Mouse (Mus musculus): Measurements from ENCODE around the gene Lce1e.
"Not testable (repeated sequence)": the region's sequence is repeated elsewhere in the genome, so short reads cannot be mapped to it uniquely, and the experiment has no call there.

The Lce1e gene

DNA sequence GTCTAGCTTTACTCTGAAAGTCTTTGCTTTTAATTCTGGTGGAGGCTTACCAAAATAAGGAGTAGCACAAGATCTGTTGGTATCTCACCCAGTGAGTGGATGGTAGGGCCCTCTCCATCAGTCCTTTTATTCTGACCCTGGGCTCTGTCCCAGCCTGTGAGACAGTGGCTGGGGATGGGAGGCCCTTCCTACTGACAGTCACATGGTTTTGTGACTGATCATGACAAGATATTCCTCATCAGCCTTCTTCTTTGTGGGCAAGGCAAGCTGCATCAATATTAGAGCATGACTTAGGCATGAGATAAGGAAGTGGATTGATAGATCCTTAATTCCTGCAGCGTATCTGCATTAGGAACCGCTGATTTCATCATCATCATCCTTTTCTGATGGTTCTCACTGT is at the start of gene Lce1e:
Gene Lce1e, minus strand, starts transcription at position 101 of the 400 bp plus-strand sequence.
- no peak for DNase-seq (ENCODE audit: low read depth, low spot score)

DNA sequence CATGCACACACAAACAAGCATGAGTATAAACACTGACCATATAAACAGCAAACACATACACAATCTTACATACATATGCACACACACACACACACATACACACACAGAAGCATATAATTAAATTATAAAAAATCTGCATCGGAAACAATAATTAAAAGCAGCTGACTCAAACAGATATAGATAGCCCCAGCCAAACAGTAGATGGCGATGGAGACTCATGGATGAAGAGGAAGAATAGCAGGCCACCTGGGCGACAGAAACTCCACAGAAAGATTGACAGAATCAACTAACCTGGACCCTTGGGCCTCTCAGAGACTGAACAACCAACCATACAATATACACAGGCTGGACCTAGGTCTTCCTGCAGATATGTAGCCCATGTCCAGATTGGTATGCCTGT is 44.3 kb upstream of the Lce1e start:
- no peak for DNase-seq (ENCODE audit: low read depth, low spot score)

DNA sequence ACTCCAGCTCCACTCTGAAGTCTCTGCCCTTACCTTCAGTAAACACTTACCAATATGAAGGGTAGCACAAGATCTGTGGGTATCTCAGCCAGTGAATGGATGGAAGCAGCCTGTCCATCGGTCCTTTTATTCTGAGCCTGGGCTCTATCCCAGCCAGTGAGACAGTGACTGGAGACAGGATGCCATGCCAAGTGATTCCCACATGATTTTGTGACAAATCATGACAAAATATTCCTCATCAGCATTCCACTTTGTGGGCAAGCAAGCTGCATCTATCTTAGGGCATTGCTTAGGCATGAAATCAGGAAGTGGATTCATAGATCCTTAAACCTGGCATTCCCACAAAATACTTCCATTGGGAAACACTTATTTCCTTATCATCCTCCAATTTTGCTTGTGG is 43.4 kb upstream of the Lce1e start, which contains the start of gene Lce1g:
Gene Lce1g, minus strand, starts transcription at position 101 of the 400 bp plus-strand sequence.
- DNase-seq (ENCODE audit: low read depth, low spot score) = no peak

- no peak for DNase-seq (ENCODE audit: low read depth, low spot score)
Observed at GRCm38 (mm10) chr3:92738996-92739395, 30.1 kb upstream of the Lce1e start, which contains the start of gene Gm38119. TSS of gene Gm38119 (minus strand) at chr3:92739096.

GRCm38 (mm10) chr3:92722631-92723030 is 13.8 kb upstream of the Lce1e start:
- DNase-seq (ENCODE audit: low read depth, low spot score) = no peak

- no peak for DNase-seq (ENCODE audit: low read depth, low spot score)
Observed at GRCm38 (mm10) chr3:92720250-92720649, 11.4 kb upstream of the Lce1e start, which contains the start of gene Lce1f. TSS of gene Lce1f (minus strand) at chr3:92720350.

DNA sequence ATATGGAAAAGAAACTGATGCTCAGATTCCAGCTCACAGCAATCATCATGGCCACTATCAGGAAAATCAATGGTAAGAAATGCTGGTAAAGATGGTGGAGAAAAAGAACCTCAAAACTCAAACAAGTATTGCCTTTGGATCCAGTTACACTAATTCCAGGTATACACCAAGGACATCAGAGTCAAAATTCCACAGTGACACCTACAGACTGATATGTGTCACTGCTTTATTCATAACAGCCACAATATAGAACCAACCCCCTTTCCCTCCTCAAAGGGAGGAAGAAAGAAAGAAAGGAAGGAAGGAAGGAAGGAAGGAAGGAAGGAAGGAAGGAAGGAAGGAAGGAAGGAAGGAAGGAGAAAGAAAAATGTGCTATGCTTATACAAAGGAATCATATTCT is 6.2 kb upstream of the Lce1e start:
- DNase-seq (ENCODE audit: low read depth, low spot score) = no peak

DNA sequence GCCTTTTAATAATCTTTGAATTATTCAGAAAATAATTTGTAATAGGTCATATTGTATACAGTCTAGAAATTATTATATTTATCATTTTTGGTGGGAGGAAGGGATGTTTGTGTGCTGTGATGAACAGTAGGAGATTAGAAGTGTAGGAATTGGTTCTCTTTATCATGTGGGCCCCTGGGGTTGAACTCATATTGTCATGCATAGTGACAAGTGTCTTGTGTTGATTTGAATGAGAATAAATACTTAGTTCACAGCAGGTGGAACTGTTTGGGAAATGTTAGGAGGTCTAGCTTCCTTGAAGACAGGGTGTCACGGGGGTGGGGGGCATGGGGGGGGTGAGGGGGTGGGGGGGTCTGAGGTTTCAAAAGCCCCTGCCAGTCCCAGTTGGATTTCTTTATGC is 14.3 kb downstream of the Lce1e start:
- no peak for DNase-seq (ENCODE audit: low read depth, low spot score)

- DNase-seq (ENCODE audit: low read depth, low spot score) = no peak
Observed at GRCm38 (mm10) chr3:92691688-92692087, 17.2 kb downstream of the Lce1e start.

- DNase-seq (ENCODE audit: low read depth, low spot score) = not testable (repeated sequence)
Observed at GRCm38 (mm10) chr3:92689154-92689553, 19.7 kb downstream of the Lce1e start.

DNA sequence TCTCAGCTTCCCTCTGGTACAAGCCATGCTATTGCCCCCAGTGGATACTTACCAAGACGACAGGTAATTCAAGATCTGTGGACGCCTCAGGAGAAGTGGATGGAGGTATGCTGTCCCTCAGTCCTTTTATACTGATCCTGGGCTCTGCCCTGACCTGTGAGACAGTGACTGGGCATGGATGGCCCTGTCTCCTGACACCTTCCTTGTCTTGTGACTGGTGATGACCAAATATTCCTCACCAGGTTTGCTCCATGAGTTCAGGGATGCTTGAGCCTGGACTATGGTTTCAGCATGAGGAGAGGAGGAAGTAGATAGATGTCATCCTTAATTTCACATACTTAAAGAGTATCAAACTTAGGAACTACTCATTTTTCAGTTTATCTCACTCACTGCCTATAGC is 21.8 kb downstream of the Lce1e start, which contains the start of gene Lce1d:
Gene Lce1d, minus strand, starts transcription at position 101 of the 400 bp plus-strand sequence.
- DNase-seq (ENCODE audit: low read depth, low spot score) = no peak

DNA sequence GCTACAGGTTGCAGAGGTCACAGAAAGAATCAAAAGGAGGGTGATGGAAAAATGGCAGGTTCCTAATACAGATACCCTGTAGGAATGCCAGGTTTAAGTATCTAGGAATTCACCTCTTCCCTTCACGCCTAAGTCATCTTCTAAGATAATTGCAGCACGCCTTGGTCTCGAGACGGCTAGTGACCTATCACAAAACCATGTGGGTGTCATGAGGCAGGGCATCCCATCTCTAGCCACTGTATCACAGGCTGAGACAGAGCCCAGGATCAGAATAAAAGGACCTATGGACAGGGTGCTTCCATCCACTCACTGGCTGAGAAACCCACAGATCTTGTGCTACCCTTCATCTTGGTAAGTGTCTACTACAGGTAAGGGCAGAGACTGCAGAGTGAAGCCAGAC is 29.9 kb downstream of the Lce1e start, which contains the start of gene Lce1c:
Gene Lce1c, plus strand, starts transcription at position 301 of the 400 bp plus-strand sequence.
- no peak for DNase-seq (ENCODE audit: low read depth, low spot score)

GRCm38 (mm10) chr3:92670215-92670614 is 38.7 kb downstream of the Lce1e start, which contains the start of gene Lce1a2:
TSS of gene Lce1a2 (minus strand) at chr3:92670315.
- DNase-seq (ENCODE audit: low read depth, low spot score) = no peak
